Mouse (Mus musculus) CH12.LX (cell line): Measurements from ENCODE around the gene Parp3. TPM values are rescaled to one million over a fixed set of nuclear protein-coding genes. Genes with fewer than 3 reads are reported as not detected.

Source experiments
- DNase-seq: peaks from one replicate; pipeline ENCODE4 v3.0.0-alpha.2; 2013; ENCODE audit errors: extremely low read depth
- H3K27ac ChIP-seq: 2 replicates; pipeline ENCODE4 v1.5.1; 2012; ENCODE audit warnings: low read depth, mild to moderate bottlenecking, control low read depth, moderate library complexity; ENCODE audit not compliant: insufficient read depth
- H3K27me3 ChIP-seq: replicated peaks from 2 replicates; pipeline ENCODE3; 2012; ENCODE audit warnings: inconsistent platforms
- H3K36me3 ChIP-seq, 2 experiments: replicated peaks in 1 of 2; 2 replicates each; pipeline versions ENCODE3 to v1.6.1; 2012; ENCODE audit warnings: inconsistent platforms in 1 of 2, low read length in 1 of 2, mild to moderate bottlenecking in 1 of 2, mixed read lengths in 1 of 2, moderate library complexity in 1 of 2; ENCODE audit not compliant: control insufficient read depth in 1 of 2, insufficient read depth in 1 of 2
- H3K4me1 ChIP-seq, 2 experiments: 2 replicates each; pipeline ENCODE4 v1.6.1; 2012; ENCODE audit warnings: inconsistent platforms in 1 of 2, moderate library complexity in 1 of 2; ENCODE audit not compliant: insufficient read depth in 2 of 2, control insufficient read depth in 1 of 2
- H3K4me2 ChIP-seq: 2 replicates; pipeline ENCODE4 v1.6.1; 2012; ENCODE audit warnings: low read depth, mild to moderate bottlenecking, control low read depth; ENCODE audit not compliant: poor library complexity, insufficient read depth, severe bottlenecking
- H3K4me3 ChIP-seq, 3 experiments: fragments of 150-350 bp in 1 of 3; sonication (generic) in 1 of 3; replicated peaks in 1 of 3; 2 replicates each; pipeline versions ENCODE3 to v1.5.1; 2011 to 2012; ENCODE audit warnings: low read depth in 2 of 3, low read length in 2 of 3, mild to moderate bottlenecking in 2 of 3, moderate library complexity in 2 of 3, control low read depth in 1 of 3, improper control_type of control experiment in 1 of 3, inconsistent platforms in 1 of 3, mixed read lengths in 1 of 3; ENCODE audit not compliant: poor library complexity in 1 of 3
- H3K79me2 ChIP-seq: replicated peaks from 2 replicates; pipeline ENCODE4 v1.6.1; 2012; ENCODE audit warnings: mild to moderate bottlenecking, moderate library complexity; ENCODE audit not compliant: control insufficient read depth, poor library complexity, insufficient read depth, severe bottlenecking; ENCODE audit errors: extremely low read depth
- H3K9ac ChIP-seq: 2 replicates; pipeline ENCODE4 v1.6.1; 2012; ENCODE audit warnings: low read depth, mild to moderate bottlenecking, control low read depth, moderate library complexity; ENCODE audit not compliant: insufficient read depth
- H3K9me3 ChIP-seq: replicated peaks from 2 replicates; pipeline ENCODE3; 2012; ENCODE audit warnings: low read length, inconsistent platforms, mixed read lengths
- CTCF ChIP-seq, 2 experiments: IDR thresholded peaks in 1 of 2; conservative IDR thresholded peaks in 1 of 2; 2 replicates each; pipeline ENCODE4 v1.5.1; 2011 to 2012; ENCODE audit warnings: low read depth in 2 of 2, low read length in 2 of 2, improper control_type of control experiment in 1 of 2, inconsistent platforms in 1 of 2, mild to moderate bottlenecking in 1 of 2, moderate library complexity in 1 of 2
- EP300 ChIP-seq: IDR thresholded peaks from 2 replicates; pipeline ENCODE4 v1.6.1; 2011; ENCODE audit warnings: low read length, improper control_type of control experiment
- ETS1 ChIP-seq: conservative IDR thresholded peaks from 2 replicates; pipeline ENCODE4 v1.6.1; 2012; ENCODE audit warnings: low read depth, mild to moderate bottlenecking, inconsistent platforms, low read length, improper control_type of control experiment, moderate library complexity
- KAT2A ChIP-seq: IDR thresholded peaks from 2 replicates; pipeline ENCODE4 v1.6.1; 2012; ENCODE audit warnings: low read length, improper control_type of control experiment, inconsistent platforms; ENCODE audit not compliant: insufficient replicate concordance
- MAFK ChIP-seq: IDR thresholded peaks from 2 replicates; pipeline ENCODE4 v1.6.1; 2011; ENCODE audit warnings: low read length, improper control_type of control experiment; ENCODE audit not compliant: insufficient replicate concordance
- MAZ ChIP-seq: IDR thresholded peaks from 2 replicates; pipeline ENCODE4 v1.6.1; 2012; ENCODE audit warnings: low read depth, mild to moderate bottlenecking, inconsistent platforms, low read length, improper control_type of control experiment, moderate library complexity
- MEF2A ChIP-seq: IDR thresholded peaks from 2 replicates; pipeline ENCODE4 v1.6.1; 2014; ENCODE audit warnings: low read depth, mild to moderate bottlenecking, inconsistent platforms, low read length, improper control_type of control experiment, borderline replicate concordance
- MYC ChIP-seq: IDR thresholded peaks from 2 replicates; pipeline ENCODE4 v1.6.1; 2011; ENCODE audit warnings: low read depth, mild to moderate bottlenecking, improper control_type of control experiment, low read length
- NRF1 ChIP-seq: IDR thresholded peaks from 2 replicates; pipeline ENCODE4 v1.6.1; 2014; ENCODE audit warnings: low read depth, mild to moderate bottlenecking, inconsistent platforms, low read length, improper control_type of control experiment, moderate library complexity
- POLR2A ChIP-seq: IDR thresholded peaks from 2 replicates; pipeline ENCODE4 v1.6.1; 2011; ENCODE audit warnings: low read depth, mild to moderate bottlenecking, improper control_type of control experiment, low read length
- POLR2AphosphoS2 ChIP-seq: IDR thresholded peaks from 2 replicates; pipeline ENCODE4 v1.6.1; 2011; ENCODE audit warnings: low read depth, low read length, improper control_type of control experiment
- RAD21 ChIP-seq: IDR thresholded peaks from 2 replicates; pipeline ENCODE4 v1.6.1; 2011; ENCODE audit warnings: low read depth, mild to moderate bottlenecking, low read length, improper control_type of control experiment, moderate library complexity
- UBTF ChIP-seq: IDR thresholded peaks from 2 replicates; pipeline ENCODE4 v1.6.1; 2012; ENCODE audit warnings: low read depth, mild to moderate bottlenecking, inconsistent platforms, low read length, improper control_type of control experiment, moderate library complexity
- USF1 ChIP-seq: IDR thresholded peaks from 2 replicates; pipeline ENCODE4 v1.6.1; 2014; ENCODE audit warnings: low read depth, mild to moderate bottlenecking, inconsistent platforms, low read length, improper control_type of control experiment
- ZKSCAN1 ChIP-seq: IDR thresholded peaks from 2 replicates; pipeline ENCODE4 v1.6.1; 2012; ENCODE audit warnings: low read depth, inconsistent platforms, low read length, improper control_type of control experiment, borderline replicate concordance
- dilution Hi-C: fragments of 300-500 bp; cut with MboI; formaldehyde crosslinking; loops from 2 replicates; pipeline ENCODE4 v1.14.3; 2020; ENCODE audit warnings: low sequenced_read_pairs; ENCODE audit not compliant: extremely low pct_unique_long_range_greater_than_20kb, extremely low pct_ligation_motif_present
- in situ Hi-C: fragments of 300-500 bp; cut with MboI; formaldehyde crosslinking; loops from 3 replicates; pipeline ENCODE4 v1.14.3; 2019; ENCODE audit warnings: low sequenced_read_pairs, low pct_ligation_motif_present, low pct_unique_long_range_greater_than_20kb, mixed read lengths
- polyA plus RNA-seq: library from polyadenylated mRNA; unstranded; fragments of >175 nt; gene quantifications from 2 replicates; pipeline ENCODE4 v1.2.1, GENCODE M21; 2012; ENCODE audit warnings: low read depth; ENCODE audit not compliant: insufficient read length
- total RNA-seq, 2 experiments: library from RNA; depleted of rRNA; stranded (reverse); fragments of 300-350 nt in 1 of 2; fragments of >200 nt in 1 of 2; gene quantifications; 2 replicates each; pipeline ENCODE4 v1.2.3; 2012 to 2014

The Parp3 gene
- total and polyA plus RNA-seq, 3 experiments: 10.3 to 24.6 (median 12.9) TPM

GRCm38 (mm10) chr9:106473081-106473752 lies 3.5 kb downstream of the Parp3 start:
- DNase-seq: no peak
- dilution Hi-C loops: no loop called here
- H3K36me3 ChIP-seq: peaks cover 2 to 39% of the 10 kb centered on the region in 2 experiments
- H3K9me3 ChIP-seq: no peaks in the 10 kb centered on the region
- no peak overlapping the region for H3K4me3 ChIP-seq
- no peak overlapping the region for H3K27ac ChIP-seq
- H3K4me1 ChIP-seq: peaks cover 0 to 39% of the 10 kb centered on the region in 2 experiments; a peak in 3 of 4 replicates
- in situ Hi-C loops: no loop called here
- H3K9ac ChIP-seq: no peak overlapping the region
- no peak overlapping the region for H3K4me2 ChIP-seq
- TF ChIP-seq KAT2A (no peak), POLR2AphosphoS2 (no peak), POLR2A (no peak), MEF2A (no peak), CTCF (conservative IDR thresholded peaks at IDR 0.05 in 1 of 2, IDR thresholded peaks at IDR 0.05 in 1 of 2; ENCODE audit: low read depth in 2 of 2, low read length in 2 of 2) (no peak), ETS1 (no peak), MAFK (no peak), EP300 (no peak), RAD21 (no peak), MAZ (no peak), ZKSCAN1 (no peak)
- H3K27me3 ChIP-seq: no peaks in the 10 kb centered on the region
- H3K79me2 ChIP-seq: peaks cover 11% of the 10 kb centered on the region

- Histone ChIP-seq H3K27me3 (no peaks in the 10 kb centered on the region), H3K36me3 (peaks cover 2 to 39% of the 10 kb centered on the region in 2 experiments), H3K4me3 (no peak overlapping the region), H3K9me3 (no peaks in the 10 kb centered on the region), H3K79me2 (peaks cover 2% of the 10 kb centered on the region), H3K4me1 (peaks cover 0 to 36% of the 10 kb centered on the region in 2 experiments; a peak in 3 of 4 replicates), H3K4me2 (no peak overlapping the region), H3K27ac (no peak overlapping the region), H3K9ac (no peak overlapping the region)
- in situ Hi-C loops: no loop called here
- TF ChIP-seq EP300 (no peak), POLR2AphosphoS2 (no peak), NRF1 (no peak)
- dilution Hi-C loops: no loop called here
- no peak for DNase-seq
Measured at GRCm38 (mm10) chr9:106472321-106472720, 4.4 kb downstream of the Parp3 start.

GRCm38 (mm10) chr9:106471892-106472291 lies 4.9 kb downstream of the Parp3 start:
- Histone ChIP-seq H3K27ac (no peak overlapping the region), H3K4me3 (no peak overlapping the region), H3K36me3 (peaks cover 2 to 39% of the 10 kb centered on the region in 2 experiments), H3K79me2 (no peaks in the 10 kb centered on the region), H3K27me3 (no peaks in the 10 kb centered on the region), H3K4me2 (no peak overlapping the region), H3K4me1 (peaks cover 0 to 36% of the 10 kb centered on the region in 2 experiments; a peak in 3 of 4 replicates), H3K9me3 (no peaks in the 10 kb centered on the region), H3K9ac (no peak overlapping the region)
- dilution Hi-C loops: no loop called here
- TF ChIP-seq USF1 (no peak), MYC (no peak), UBTF (no peak), EP300 (no peak), ETS1 (no peak)
- in situ Hi-C loops: no loop called here
- DNase-seq: no peak
